Mouse (Mus musculus) cerebellum, adult 2 months (tissue): Measurements from ENCODE around the gene Slc38a2. TPM values are rescaled to one million over a fixed set of nuclear protein-coding genes. Genes with fewer than 3 reads are reported as not detected.

Experiments
- DNase-seq, 2 experiments: peaks; one replicate each; pipeline ENCODE4 v3.0.0; 2021
- H3K27ac ChIP-seq: fragments of 200-500 bp; 2 replicates; pipeline ENCODE4 v1.5.1; 2012; ENCODE audit warnings: low read length, control low read depth, inconsistent platforms; ENCODE audit not compliant: insufficient read depth
- H3K27me3 ChIP-seq: fragments of 200-500 bp; 2 replicates; pipeline ENCODE4 v1.6.1; 2012; ENCODE audit warnings: inconsistent platforms, mild to moderate bottlenecking, low read length, moderate library complexity; ENCODE audit not compliant: control insufficient read depth, insufficient read depth
- H3K4me1 ChIP-seq: fragments of 200-500 bp; 2 replicates; pipeline ENCODE4 v1.6.1; 2011; ENCODE audit warnings: low read length; ENCODE audit not compliant: control insufficient read depth, insufficient read depth
- H3K4me3 ChIP-seq: fragments of 200-500 bp; replicated peaks from 2 replicates; pipeline ENCODE3; 2011; ENCODE audit warnings: mild to moderate bottlenecking, low read depth, low read length, control low read depth; ENCODE audit not compliant: insufficient read depth
- CTCF ChIP-seq: fragments of 200-500 bp; IDR thresholded peaks from 2 replicates; pipeline ENCODE4 v1.5.1; 2011; ENCODE audit warnings: low read depth, mild to moderate bottlenecking, control low read depth, low read length, moderate library complexity, borderline replicate concordance; ENCODE audit not compliant: insufficient read depth
- POLR2A ChIP-seq: fragments of 200-500 bp; IDR thresholded peaks from 2 replicates; pipeline ENCODE4 v1.6.1; 2011; ENCODE audit warnings: low read length, control low read depth, borderline replicate concordance; ENCODE audit not compliant: insufficient read depth
- WGBS: fragments of 180-500 bp; shearing (Covaris S2); methylation state at CpG from one replicate; pipeline ENCODE4 v1.1.7; 2018; 5-methylcytosine and 5-hydroxymethylcytosine counted together
- polyA plus RNA-seq: library from polyadenylated mRNA; depleted of rRNA; stranded (reverse); fragments of >200 nt; gene quantifications from 2 replicates; pipeline ENCODE4 v1.2.3, GENCODE M21; 2012

The Slc38a2 gene
- polyA plus RNA-seq, 1 experiment: 103 TPM

DNA sequence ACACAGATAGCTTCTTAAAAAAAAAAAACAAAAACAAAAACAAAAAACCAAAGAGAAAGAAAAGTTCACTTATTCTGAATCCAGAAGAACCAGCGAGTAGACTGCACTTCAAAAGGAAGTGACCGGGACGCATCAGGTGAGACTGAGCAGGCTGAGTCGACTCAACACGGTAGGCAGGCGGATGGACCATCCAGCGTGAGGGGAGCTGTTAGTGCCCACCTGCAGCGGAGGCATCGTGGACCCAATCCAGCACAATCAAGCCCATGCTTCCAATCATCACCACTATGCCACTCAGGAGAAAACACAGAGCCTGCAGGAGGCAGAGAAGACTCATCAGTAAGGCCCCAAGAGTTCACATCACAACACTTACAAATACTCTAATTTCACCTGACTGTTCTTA lies 9.6 kb downstream of the Slc38a2 start:
- Histone ChIP-seq H3K27me3 (no peaks in the 10 kb centered on the region), H3K4me3 (no peak overlapping the region), H3K27ac (no peak overlapping the region), H3K4me1 (peaks cover 19% of the 10 kb centered on the region)
- WGBS: 43% methylated on average over 9 of the region's 9 CpGs
- DNase-seq: no peak
- TF ChIP-seq CTCF: no peak
- TF ChIP-seq POLR2A: no peak

DNA sequence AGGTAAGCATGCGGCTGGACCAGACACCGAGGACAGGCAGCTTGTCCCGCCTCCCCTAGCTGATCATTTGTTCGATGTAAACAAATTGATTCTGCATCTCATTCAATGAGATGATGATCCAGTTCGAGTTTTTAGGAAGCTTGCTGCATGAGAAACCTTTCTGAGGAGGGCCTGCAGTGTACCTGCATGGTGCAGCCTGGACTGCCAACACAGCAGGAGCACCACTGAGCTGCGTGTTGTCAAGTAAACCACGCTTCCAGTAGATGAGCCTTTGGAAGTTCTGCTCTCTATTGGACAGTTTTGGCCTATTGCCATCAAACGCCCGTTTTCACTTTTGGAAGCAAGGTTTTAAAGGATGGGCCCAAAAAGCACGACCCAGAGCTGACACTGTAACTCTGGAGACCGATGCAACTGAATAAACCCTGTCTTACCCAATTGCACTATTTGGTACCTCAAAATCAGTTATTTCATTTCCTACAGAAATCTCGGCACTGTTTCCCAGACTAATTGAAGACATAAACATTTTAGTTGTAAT lies 10.7 kb downstream of the Slc38a2 start:
- Histone ChIP-seq H3K4me3 (no peak overlapping the region), H3K4me1 (peaks cover 19% of the 10 kb centered on the region), H3K27ac (no peak overlapping the region), H3K27me3 (no peaks in the 10 kb centered on the region; the same call in 1 of the 2 replicates)
- no peak for TF ChIP-seq CTCF
- TF ChIP-seq POLR2A: no peak
- 41% methylated on average over 12 of the region's 12 CpGs for WGBS
- DNase-seq: peak in 1 of 2 experiments; percentile 44

DNA sequence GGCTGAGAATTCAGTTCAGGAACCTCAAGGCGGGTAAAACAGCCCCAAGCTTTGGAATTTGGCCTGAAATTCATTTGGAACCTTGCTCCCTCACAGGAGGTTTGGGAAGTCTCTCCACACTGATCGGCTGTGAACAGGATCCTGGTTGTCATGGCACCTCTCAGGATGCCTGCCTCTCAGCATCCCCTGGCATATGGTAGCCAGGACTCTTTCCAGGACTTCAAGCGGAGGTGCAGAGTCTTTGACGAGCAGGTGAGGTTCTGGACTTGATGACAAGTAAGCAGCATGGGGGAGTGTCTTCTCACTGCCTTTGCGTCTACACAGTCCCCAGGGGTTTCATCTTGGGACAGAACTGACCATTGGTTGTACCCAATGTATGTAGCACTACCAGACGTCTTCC lies 11.5 kb downstream of the Slc38a2 start:
- DNase-seq: peak; percentile 59 to 77
- H3K27me3 ChIP-seq: no peaks in the 10 kb centered on the region; the same call in 1 of the 2 replicates
- 12% methylated on average over 6 of the region's 6 CpGs for WGBS
- H3K27ac ChIP-seq: no peak overlapping the region
- no peak overlapping the region for H3K4me3 ChIP-seq
- peaks cover 13% of the 10 kb centered on the region for H3K4me1 ChIP-seq
- TF ChIP-seq CTCF (no peak), POLR2A (no peak)

DNA sequence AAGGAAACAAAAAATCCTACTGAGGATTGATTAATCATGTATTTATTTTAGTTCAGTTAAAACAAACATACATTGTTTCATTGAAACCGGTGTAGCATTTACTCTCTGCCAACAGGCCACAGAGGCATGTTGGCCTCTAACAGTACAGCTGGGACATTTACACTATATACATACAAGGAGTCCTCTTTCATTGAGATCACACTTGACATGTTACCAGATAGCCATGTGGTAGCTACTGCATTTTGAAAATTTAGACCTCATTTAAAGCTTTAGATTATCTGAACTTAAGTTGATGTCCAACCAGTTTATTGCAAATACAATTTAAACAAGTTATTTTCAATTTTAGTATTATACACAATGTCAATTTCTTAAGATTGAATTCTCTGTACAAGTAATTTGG lies 12.2 kb downstream of the Slc38a2 start:
- Histone ChIP-seq H3K4me3 (no peak overlapping the region), H3K4me1 (peaks cover 13% of the 10 kb centered on the region), H3K27ac (no peak overlapping the region), H3K27me3 (no peaks in the 10 kb centered on the region; the same call in 1 of the 2 replicates)
- 74% methylated on average over 1 of the region's 1 CpGs for WGBS
- TF ChIP-seq CTCF (no peak), POLR2A (no peak)
- DNase-seq: no peak

DNA sequence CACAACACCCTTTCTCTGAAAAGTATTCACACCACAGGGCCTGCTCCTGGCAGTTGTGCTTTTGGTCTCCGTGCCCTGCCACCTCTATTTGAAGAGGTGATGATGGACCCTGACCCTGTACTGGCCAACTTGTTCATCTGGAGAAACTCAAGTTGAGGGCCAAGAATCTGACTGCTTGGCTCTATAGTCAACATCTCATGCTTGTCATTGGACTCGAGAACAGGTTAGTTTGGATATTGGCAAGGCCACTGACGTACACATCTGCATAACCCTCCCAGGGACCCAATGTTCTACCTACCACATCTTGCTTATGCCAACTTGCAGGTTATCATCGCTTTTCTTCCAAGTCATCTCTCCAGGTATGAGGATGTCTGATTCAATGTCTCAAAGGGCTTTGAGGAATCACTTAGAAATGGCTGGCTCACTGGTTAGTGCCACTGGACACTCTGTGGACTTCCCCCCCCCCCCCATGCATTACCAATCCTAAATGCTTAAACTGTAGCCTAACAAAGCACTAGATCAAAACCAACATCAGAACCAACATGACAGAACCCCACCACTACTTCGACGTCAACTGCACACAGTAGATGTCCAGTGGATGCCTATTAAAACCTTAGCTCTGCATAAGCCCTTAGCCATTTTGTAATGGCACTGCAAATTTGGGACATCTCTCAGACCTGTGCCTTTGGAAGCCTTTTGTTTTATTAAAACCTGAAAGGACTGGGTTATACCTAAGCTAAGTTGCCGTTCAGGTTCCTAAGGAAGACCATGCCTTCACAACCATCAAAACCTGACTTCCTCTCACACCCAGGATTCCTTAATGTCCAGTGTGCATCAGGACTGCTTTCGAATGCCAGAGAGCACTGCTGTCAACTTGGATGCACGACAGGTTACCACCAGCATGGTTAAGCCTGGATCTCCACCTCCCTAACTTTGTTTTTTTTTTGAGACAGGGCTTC lies 13.1 kb downstream of the Slc38a2 start:
- WGBS: 66% methylated on average over 9 of the region's 9 CpGs
- Histone ChIP-seq H3K4me3 (no peak overlapping the region), H3K4me1 (peaks cover 13% of the 10 kb centered on the region), H3K27ac (no peak overlapping the region), H3K27me3 (no peaks in the 10 kb centered on the region; the same call in 1 of the 2 replicates)
- TF ChIP-seq POLR2A (0 out of 2 replicates have a peak, but pooled peaks have one; percentile 17), CTCF (no peak)
- DNase-seq: no peak

DNA sequence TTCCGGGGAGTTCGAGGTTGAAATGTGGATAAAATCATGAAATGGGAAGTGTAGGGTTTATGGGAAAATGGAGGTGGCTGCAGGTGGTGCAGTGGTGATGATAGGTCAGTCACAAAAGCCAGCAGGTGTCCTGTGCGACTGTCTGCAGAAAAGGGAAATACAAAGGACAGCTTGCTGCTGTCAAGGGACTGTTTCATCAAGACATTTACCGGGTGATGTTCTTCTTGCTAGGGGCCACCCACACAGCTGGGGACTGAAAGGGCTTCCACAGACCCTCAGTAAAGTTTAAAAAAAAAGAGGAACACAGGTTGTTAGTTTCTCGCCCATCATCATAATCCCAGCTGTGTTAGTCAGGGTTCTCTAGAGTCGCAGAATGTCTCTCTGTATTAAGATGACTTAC lies 14.3 kb downstream of the Slc38a2 start:
- Histone ChIP-seq H3K27me3 (no peaks in the 10 kb centered on the region; the same call in 1 of the 2 replicates), H3K4me1 (peaks cover 11% of the 10 kb centered on the region), H3K4me3 (no peak overlapping the region), H3K27ac (no peak overlapping the region)
- no peak for TF ChIP-seq CTCF
- no peak for DNase-seq
- 80% methylated on average over 6 of the region's 6 CpGs for WGBS

DNA sequence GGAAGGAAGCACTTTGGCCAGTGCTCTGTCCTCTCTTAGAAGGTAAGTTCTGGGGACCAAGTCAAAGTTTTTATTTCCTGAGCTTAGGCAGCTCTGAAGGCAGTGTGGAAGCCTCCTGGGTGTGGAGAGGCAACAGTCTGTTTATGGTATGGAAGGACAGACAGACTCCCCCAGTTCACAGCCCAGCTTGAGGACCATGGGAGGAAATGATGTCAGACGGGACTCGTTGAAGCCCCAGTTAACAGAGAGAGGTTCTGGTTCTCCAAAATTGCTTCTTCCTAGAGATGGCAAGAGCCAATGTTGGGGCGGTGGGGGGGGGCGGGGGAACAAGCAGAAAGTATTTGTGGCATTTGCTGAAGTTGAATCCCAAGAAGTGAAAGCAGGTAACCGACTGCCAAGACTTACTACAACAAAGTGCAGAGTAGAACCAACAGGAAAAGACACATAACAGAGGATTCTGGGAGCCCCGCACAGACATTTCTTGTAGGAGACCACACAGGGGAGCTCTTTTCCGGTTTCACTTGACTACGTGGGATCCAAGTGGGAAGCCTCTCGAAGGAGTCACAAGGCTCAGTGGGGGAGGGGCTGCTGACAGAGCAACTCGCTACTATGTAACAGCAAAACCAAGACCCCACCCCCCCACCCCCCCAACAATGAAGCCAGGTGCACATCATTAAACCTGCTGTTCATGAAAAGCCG lies 15.2 kb downstream of the Slc38a2 start:
- Histone ChIP-seq H3K4me1 (peaks cover 8% of the 10 kb centered on the region), H3K27ac (no peak overlapping the region), H3K27me3 (no peaks in the 10 kb centered on the region; the same call in 1 of the 2 replicates), H3K4me3 (no peak overlapping the region)
- DNase-seq: no peak
- 57% methylated on average over 11 of the region's 11 CpGs for WGBS
- TF ChIP-seq POLR2A (no peak), CTCF (no peak)
